Mouse (Mus musculus): ENCODE measurements around the gene Lamb2. TPM values are rescaled to one million over a fixed set of nuclear protein-coding genes. Genes with fewer than 3 reads are reported as not detected.

The Lamb2 gene
- total RNA-seq, 2 experiments from 2014 or later: 0.05 TPM; not detected in 1

DNA sequence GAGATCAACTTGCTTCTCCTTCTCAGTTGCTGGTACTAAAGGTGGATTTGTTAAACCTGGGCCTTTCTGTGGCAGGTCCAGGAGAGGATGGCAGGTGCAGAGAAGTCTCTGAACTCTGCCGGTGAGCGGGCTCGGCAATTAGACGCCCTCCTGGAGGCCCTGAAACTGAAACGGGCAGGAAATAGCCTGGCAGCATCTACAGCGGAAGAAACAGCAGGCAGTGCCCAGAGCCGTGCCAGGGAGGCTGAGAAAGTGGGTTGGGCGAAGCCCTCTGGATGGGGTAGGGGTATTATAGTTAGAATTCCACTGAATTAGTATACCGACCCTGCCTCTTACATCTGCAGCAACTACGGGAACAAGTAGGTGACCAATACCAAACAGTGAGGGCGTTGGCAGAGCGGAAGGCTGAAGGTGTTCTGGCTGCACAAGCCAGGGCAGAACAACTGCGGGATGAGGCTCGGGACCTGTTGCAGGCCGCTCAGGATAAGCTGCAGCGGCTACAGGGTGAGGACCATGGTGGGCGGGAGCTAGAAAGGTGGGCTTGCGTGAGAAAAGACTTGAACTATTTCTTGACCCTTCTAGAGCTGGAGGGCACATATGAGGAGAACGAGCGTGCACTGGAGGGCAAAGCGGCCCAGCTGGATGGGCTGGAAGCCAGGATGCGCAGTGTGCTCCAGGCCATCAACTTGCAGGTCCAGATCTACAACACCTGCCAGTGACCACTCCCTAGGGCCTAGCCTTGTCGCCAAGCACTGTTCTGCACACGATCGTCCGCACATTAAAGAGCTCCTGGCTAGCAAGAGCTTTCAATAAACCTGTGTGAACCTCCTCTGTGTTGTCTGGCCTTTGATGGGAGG, 10.4 kb downstream of the Lamb2 start:
- no peak for ATAC-seq (replicated peaks; ENCODE audit: poor library complexity, severe bottlenecking)

DNA sequence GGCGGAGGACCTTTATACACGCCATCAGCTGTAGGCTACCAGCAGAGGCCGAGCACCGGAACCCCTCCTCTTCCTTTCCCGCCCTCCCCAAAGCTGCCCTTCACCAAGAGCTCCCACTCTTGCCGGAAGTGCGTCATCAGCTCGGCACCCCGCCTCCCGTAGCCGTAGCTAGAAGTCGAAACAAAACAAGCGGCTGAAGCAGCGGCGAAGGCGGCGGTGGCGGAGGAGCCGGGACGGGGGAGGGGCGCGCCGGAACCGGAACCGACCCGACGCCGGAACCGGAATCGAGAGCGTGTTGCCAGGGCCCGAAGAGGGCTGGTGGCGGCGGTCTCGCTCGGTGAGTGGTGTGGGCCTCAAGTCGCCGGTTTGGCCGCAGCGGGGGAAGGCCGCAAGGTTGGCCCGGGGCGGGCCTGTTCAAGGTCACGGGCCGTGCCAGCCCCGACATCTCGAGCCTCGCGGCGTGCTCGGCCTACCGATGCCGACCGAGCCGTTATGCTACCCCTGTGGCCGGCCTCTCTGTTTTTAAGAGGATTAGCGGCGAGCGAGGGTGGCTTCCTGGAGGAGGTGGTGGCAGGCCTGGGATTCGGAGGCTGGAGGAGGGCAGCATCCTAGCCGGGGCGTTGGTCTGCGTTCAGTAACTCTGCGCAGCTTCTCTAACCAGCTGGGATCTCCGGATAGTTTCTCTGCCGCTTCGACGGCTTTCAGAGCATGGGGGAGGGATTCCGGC, 11.2 kb downstream of the Lamb2 start, which contains the start of gene Usp19:
Usp19 (plus strand) TSS at position 44 of the 727 bp plus-strand sequence.
- ATAC-seq (replicated peaks; ENCODE audit: poor library complexity, severe bottlenecking): peak; percentile 81

DNA sequence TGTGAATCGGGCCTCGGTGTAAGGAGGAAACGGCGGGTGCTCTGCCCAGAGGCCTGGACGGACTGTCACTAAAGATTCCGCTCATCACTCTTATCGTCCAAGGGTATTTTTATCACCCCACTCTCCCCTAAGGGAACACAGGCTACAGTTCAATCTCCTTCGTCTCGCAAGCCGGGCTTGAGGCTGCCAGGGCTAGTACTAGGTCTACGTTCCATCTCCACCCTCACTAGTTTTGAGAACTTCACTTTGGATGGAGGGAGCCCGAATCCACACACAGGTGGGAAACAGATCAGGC, 11.7 kb downstream of the Lamb2 start:
- ATAC-seq (replicated peaks; ENCODE audit: poor library complexity, severe bottlenecking): no peak

DNA sequence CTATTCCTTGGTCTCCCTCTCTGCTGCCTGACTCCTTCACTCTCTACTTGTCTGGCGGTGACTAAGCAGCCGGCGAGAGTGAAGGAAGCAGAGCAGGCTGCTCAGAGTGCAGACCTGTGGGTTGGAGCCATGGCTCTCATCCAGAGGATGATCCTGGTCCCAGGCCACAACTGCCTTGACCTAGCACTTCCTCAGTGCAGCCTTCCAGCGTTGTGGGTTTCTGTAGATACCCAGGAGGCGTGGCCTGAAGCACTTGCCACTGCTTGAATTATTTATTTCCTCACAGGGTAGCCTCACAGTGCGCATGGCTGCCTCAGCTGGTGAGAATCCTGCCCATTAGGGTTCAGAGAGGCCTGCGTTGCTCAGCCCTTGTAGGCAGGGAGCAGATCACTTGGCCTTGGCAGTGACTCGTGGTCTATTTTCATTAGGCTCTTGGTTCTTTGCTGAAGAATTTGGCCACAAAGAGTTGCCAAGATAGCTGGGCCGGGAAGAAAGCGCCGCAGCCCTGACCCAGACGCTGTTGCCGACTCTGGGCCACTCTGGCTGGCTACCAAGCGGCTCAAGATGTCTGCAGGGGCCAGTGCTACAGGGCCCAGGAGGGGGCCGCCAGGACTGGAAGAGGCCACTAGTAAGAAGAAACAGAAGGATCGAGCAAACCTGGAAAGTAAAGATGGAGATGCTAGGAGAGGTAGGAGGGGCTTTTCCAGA, 12.7 kb downstream of the Lamb2 start:
- peak; percentile 71 for ATAC-seq (replicated peaks; ENCODE audit: poor library complexity, severe bottlenecking)

DNA sequence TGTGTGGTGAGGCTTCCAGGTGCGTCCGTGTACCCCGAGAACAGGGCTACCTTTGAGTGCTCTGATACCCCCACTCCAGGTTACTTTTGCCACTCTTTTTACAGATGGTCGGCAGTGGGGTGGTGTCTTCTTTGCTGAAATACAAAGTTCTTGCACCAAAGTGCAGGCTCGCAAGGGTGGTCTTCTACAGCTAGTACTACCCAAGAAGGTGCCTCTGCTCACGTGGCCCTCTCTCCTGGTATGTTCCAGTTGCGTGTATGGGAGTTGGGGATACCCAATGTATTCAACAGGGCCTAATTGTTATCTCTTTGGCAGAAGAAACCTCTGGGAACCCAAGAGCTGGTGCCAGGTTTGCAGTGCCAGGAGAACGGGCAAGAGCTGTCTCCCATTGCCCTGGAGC, 13.7 kb downstream of the Lamb2 start:
- no peak for ATAC-seq (replicated peaks; ENCODE audit: poor library complexity, severe bottlenecking)

DNA sequence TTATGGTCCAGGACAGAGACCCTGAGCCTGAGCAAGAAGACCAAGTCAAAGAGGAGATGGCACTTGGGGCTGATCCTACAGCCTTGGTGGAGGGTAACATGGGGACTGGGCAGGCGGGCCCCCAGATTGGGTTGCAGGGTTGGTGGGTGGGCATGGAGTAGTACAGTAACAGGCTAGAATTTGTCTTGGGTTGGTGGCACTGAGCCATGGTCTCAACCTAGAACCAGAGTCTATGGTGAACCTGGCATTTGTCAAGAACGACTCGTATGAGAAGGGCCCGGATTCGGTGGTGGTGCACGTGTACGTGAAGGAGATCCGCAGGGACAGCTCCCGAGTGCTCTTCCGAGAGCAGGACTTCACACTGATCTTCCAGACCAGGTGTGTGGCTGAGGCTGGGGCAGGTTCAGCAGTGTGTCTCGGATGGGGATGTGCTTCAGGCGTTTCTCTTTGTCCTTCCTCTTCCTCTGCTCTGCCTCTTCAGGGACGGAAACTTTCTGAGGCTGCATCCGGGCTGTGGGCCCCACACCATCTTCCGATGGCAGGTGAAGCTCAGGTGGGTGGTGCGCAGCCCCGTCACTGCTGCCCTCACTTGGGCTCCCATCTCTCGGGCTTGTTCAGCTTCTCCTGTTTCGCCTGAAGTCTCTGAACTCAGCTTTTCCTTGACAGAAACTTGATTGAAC, 14.8 kb downstream of the Lamb2 start:
- no peak for ATAC-seq (replicated peaks; ENCODE audit: poor library complexity, severe bottlenecking)

DNA sequence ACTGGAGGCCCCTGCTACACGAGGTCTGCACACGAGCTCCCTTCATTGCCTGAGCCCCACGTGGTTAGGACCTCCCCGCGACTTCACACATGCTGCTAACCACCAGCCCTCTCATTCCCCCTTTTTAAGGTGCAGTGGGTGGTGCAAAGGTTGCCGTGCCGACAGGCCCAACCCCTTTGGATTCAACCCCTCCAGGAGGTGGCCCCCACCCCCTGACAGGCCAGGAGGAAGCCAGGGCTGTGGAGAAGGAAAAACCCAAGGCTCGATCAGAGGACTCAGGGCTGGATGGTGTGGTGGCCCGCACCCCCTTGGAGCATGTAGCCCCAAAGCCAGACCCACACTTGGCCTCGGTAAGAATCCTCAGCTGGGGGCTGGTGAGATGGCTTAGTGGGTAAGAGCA, 15.4 kb downstream of the Lamb2 start:
- no peak for ATAC-seq (replicated peaks; ENCODE audit: poor library complexity, severe bottlenecking)

DNA sequence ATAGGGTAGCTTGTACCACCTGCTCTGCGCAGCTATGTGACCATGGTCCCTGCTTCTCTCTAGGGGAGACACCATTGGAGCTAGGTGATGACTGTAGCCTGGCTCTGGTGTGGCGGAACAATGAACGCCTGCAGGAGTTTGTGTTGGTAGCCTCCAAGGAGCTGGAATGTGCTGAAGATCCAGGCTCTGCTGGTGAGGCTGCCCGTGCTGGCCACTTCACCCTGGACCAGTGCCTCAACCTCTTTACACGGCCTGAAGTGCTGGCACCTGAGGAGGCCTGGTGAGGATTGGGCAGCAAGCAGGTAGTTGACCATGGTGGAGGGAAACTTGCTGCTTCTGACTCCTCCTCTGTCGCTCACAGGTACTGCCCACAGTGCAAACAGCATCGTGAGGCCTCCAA, 19.7 kb downstream of the Lamb2 start:
- no peak for ATAC-seq (replicated peaks; ENCODE audit: poor library complexity, severe bottlenecking)

DNA sequence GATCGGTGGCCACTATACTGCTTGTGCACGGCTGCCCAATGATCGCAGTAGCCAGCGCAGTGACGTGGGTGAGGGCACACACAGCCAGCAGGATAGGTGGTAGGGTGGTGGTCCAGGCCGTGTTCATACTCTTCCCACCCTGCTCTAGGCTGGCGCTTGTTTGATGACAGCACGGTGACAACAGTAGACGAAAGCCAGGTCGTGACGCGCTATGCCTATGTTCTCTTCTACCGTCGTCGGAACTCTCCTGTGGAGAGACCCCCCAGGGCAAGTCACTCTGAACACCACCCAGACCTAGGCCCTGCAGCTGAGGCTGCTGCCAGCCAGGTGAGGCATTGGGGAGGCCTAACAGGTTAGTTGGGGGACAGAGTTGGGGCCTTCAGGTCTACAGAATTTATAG, 20.4 kb downstream of the Lamb2 start:
- no peak for ATAC-seq (replicated peaks; ENCODE audit: poor library complexity, severe bottlenecking)

GRCm38 (mm10) chr9:108506901-108507300, 27.4 kb downstream of the Lamb2 start:
- no peak for ATAC-seq (replicated peaks; ENCODE audit: poor library complexity, severe bottlenecking)

- peak; percentile 97 for ATAC-seq (replicated peaks; ENCODE audit: poor library complexity, severe bottlenecking)
These were observed 28.3 kb downstream of the Lamb2 start, which contains the start of gene Qars for GRCm38 (mm10) chr9:108507619-108508434. Gene Qars (plus strand): TSS chr9:108507706.

DNA sequence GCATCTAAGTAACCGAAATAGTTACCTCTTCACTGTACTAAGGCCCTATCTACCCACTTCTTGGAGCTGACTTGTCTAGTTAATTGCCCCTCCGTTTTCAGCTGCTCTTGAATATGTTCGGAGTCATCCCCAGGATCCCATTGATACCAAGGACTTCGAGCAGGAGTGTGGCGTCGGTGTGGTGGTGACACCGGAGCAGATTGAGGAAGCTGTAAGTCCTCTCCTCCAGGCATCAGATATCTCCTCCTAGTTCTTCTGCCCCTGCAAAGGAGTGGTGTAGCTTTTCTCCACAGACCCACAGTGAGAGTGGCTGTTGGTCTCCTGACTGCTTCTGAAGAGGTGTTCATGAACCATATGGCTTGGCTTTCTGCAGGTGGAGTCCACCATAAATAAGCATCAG, 29.2 kb downstream of the Lamb2 start:
- ATAC-seq (replicated peaks; ENCODE audit: poor library complexity, severe bottlenecking): no peak

- peak; percentile 91 for ATAC-seq (replicated peaks; ENCODE audit: poor library complexity, severe bottlenecking)
These were observed 37.1 kb downstream of the Lamb2 start, which contains the start of gene Qrich1 for GRCm38 (mm10) chr9:108516380-108517251. Gene Qrich1 (plus strand): TSS chr9:108516806.

- peak; percentile 45 for ATAC-seq (replicated peaks; ENCODE audit: poor library complexity, severe bottlenecking)
These were observed 37.9 kb downstream of the Lamb2 start for GRCm38 (mm10) chr9:108517253-108517930.

DNA sequence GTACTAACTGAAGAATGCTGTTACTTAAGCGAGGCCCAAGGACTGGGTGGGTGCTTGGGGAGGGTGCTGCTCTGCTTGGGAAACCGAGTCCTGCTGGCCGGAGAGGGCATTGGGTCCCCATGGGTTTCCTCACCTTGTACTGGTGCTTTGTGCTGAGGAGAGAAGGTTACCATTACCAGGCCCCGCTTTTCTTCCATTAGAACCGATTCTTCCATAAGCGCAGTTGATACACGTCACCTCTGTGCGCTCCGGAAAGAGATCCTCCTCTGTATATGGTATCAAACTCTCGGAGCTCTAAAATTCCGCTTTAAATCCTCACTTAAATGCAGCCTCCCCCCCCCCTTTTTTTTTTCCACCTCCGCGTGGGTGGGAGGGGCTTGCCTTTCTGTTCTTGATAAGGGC, 38.4 kb downstream of the Lamb2 start:
- peak; percentile 31 for ATAC-seq (replicated peaks; ENCODE audit: poor library complexity, severe bottlenecking)

- ATAC-seq (replicated peaks; ENCODE audit: poor library complexity, severe bottlenecking): no peak
These were observed 42.1 kb downstream of the Lamb2 start for GRCm38 (mm10) chr9:108521604-108522003.

GRCm38 (mm10) chr9:108523341-108523740, 43.8 kb downstream of the Lamb2 start:
- no peak for ATAC-seq (replicated peaks; ENCODE audit: poor library complexity, severe bottlenecking)

- ATAC-seq (replicated peaks; ENCODE audit: poor library complexity, severe bottlenecking): no peak
These were observed 45.9 kb downstream of the Lamb2 start for GRCm38 (mm10) chr9:108525400-108525799.

All from granulocyte monocyte progenitor cell, adult 5-6 weeks (primary cell).